Mouse (Mus musculus): Measurements from ENCODE around the gene Gba. TPM values are rescaled to one million over a fixed set of nuclear protein-coding genes. Genes with fewer than 3 reads are reported as not detected.

Gene Gba
- polyA plus RNA-seq, 1 experiment from 2014 or later: 141 TPM

DNA sequence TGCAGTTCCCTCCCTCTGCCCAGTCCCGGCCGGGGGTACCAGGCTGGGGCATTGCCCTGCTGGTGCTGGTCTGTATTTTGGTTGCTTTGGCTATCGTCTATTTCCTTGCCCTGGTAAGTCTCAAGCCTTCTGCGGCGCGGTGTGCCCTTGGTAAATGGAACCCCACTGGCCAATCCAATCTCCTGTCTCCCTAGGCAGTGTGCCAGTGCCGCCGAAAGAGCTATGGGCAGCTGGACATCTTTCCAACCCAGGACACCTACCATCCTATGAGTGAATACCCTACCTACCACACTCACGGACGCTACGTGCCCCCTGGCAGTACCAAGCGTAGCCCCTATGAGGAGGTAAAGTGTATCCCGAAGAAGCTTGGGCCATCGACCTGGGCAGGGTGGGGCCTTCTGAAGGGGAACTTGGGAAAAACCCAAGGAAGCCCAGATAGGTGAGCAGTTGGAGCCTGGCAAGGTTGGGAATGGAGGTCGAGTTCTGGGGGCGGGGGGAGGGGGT lies 29.1 kb downstream of the Gba start:
- POLR2A ChIA-PET: interaction anchor here (1.5 kb wide), 1 partner anchor 12 kb away, joined by 7 read pairs; no protein-coding TSS in a partner anchor
- no peak for ATAC-seq
- CTCF ChIA-PET: interaction anchor here (1.5 to 4.7 kb wide), 2 partner anchors 12 to 40 kb away, joined by 3 to 51 read pairs; partner anchors contain the start of genes Krtcap2 and Trim46
- no peaks in the 10 kb centered on the region for H3K27me3 ChIP-seq
- no peak for TF ChIP-seq CTCF (IDR thresholded peaks at IDR 0.05)
- DNase-seq (ENCODE audit: low read depth, low spot score): no peak
- in situ Hi-C loops (cut with MboI; ENCODE audit: low pct_unique_long_range_greater_than_20kb): no loop called here

DNA sequence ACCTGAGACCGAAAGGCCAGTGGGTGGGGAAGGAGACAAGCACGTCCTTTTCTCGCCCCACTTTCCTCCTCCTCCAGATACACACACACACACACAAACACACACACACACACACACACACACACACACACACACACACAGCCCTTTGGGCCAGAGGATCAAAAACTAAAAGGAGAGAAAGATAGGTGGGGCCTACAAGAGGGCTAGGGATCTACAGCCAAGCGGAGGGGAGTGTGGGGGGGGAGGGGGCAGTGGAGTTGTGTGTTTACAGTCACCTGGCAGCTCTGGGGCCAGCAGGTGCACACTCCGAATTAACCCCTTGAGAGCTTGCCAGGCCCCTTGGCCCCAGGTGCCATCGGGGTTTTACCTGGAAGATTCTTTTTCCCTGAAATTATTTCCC lies 29.9 kb downstream of the Gba start:
- POLR2A ChIA-PET: interaction anchor here (0.6 to 1.5 kb wide), 2 partner anchors 11 to 13 kb away, joined by 3 to 7 read pairs; no protein-coding TSS in a partner anchor
- CTCF ChIA-PET: interaction anchor here (4.7 kb wide), 1 partner anchor 11 kb away, joined by 51 read pairs; the partner anchor contains the start of genes Krtcap2 and Trim46
- in situ Hi-C loops (cut with MboI; ENCODE audit: low pct_unique_long_range_greater_than_20kb): no loop called here
- no peaks in the 10 kb centered on the region for H3K27me3 ChIP-seq
- no peak for TF ChIP-seq CTCF (IDR thresholded peaks at IDR 0.05)
- DNase-seq (ENCODE audit: low read depth, low spot score): no peak
- ATAC-seq: no peak

DNA sequence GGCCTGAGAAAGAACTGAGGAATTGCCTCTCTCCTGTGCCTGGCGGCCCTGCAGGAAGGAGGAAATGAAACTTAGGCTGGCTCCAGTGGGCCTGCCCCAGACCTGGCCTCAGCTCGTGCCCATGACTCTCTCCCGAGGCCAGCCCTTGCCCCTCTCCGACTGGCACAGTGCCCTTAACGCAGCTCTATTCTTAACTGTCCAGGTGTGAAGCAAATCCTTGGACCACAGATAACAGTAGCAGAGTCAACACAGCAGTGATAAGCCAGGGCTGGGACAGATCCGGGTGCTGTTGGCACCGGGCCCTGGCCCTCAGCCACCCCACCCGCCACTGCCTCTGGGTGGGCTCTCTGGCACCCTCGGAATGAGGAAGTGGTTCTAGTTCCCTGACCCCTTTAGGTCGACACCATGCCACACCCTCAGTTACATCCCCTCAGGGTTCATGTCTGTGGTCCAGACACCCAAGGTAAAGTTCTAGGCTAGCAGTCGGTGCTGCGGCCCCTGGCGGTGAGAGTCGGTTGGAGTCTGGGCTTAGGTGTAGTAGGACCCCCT lies 30.9 kb downstream of the Gba start:
- no peak for ATAC-seq
- in situ Hi-C loops (cut with MboI; ENCODE audit: low pct_unique_long_range_greater_than_20kb): no loop called here
- ChIA-PET CTCF (interaction anchor here (1.4 to 4.7 kb wide), 2 partner anchors 10 kb away, joined by 9 to 51 read pairs; partner anchors contain the start of genes Krtcap2 and Trim46), POLR2A (interaction anchor here (0.9 kb wide), 1 partner anchor 37 kb away, joined by 3 read pairs; no protein-coding TSS in a partner anchor)
- H3K27me3 ChIP-seq: no peaks in the 10 kb centered on the region
- TF ChIP-seq CTCF (IDR thresholded peaks at IDR 0.05): no peak
- DNase-seq (ENCODE audit: low read depth, low spot score): no peak

DNA sequence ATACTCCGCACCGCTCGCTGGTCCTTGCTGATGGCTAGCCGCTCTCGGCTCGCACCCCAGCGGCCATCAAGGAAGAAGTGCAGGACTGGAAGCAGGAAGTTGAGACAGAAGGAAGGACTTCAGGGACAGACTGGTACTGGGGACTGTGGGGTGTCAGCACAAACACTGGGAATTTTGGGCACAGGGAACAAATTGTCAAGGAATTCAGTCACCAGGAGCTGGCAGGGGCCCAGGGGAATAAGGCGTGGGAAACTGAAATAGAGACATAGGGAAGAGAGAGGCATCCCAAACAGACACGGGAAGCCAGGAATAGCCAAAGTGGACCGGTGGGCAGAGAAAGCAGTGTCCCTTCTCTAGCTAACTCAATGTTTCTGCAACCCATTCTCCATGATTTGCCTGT lies 33.8 kb downstream of the Gba start:
- ChIA-PET CTCF (interaction anchor here (1.2 to 3.0 kb wide), 3 partner anchors 9 to 72 kb away, joined by 3 to 10 read pairs (median 3); partner anchors contain the start of genes Krtcap2 and Trim46), POLR2A (interaction anchor here (1.1 kb wide), 1 partner anchor 33 kb away, joined by 3 read pairs; no protein-coding TSS in a partner anchor)
- H3K27me3 ChIP-seq: no peaks in the 10 kb centered on the region
- ATAC-seq (no peak), DNase-seq (ENCODE audit: low read depth, low spot score) (no peak)
- in situ Hi-C loops (cut with MboI; ENCODE audit: low pct_unique_long_range_greater_than_20kb): no loop called here
- no peak for TF ChIP-seq CTCF (IDR thresholded peaks at IDR 0.05)

DNA sequence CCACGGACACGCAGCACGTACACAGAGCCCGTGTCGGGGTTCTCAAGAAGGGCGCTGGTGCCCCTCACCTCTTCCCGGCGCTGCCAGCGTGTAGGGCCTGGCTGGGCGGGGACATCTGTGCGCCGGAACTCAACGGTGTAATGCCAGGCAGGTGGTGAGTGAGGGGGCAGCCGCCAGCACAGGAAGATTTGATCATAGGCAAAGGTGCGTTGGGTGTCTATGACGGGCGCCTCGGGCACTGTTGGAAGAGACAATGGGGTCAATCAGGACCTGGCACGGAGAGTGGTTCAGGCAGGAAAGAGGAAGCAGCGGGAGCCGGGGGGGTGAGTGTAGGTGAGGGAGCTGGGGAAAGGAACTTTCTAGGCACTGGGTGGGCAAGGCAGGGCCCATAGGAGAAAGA lies 35.0 kb downstream of the Gba start:
- in situ Hi-C loops (cut with MboI; ENCODE audit: low pct_unique_long_range_greater_than_20kb): no loop called here
- CTCF ChIA-PET: interaction anchor here (3.0 kb wide), 1 partner anchor 8 kb away, joined by 10 read pairs; the partner anchor contains the start of genes Krtcap2 and Trim46
- no peaks in the 10 kb centered on the region for H3K27me3 ChIP-seq
- POLR2A ChIA-PET: no interaction called here
- ATAC-seq (no peak), DNase-seq (ENCODE audit: low read depth, low spot score) (no peak)
- TF ChIP-seq CTCF (IDR thresholded peaks at IDR 0.05): no peak

DNA sequence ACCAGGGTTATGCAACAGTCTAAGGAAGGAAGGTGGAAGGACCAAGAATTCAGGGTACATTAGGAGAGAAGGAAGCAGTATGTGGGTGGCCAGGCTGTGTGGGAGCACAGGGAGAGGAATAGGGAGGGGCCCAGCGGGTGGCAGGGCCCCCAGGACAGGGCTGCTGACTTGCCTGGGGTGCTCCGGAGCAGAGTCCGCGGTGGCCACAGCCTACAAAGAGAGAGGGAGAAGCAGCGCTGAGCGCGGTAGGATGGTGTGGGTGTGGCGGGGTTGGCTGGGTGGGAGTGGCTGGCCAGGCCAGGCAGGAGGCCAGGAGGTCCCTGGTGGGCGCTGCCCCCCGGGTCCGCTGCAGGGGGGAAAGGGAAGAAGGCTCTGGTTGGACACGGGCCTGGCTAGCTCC lies 35.8 kb downstream of the Gba start:
- ChIA-PET CTCF (interaction anchor here (3.0 kb wide), 1 partner anchor 7 kb away, joined by 10 read pairs; the partner anchor contains the start of genes Krtcap2 and Trim46), POLR2A (no interaction called here)
- TF ChIP-seq CTCF (IDR thresholded peaks at IDR 0.05): no peak
- no peaks in the 10 kb centered on the region for H3K27me3 ChIP-seq
- in situ Hi-C loops (cut with MboI; ENCODE audit: low pct_unique_long_range_greater_than_20kb): no loop called here
- DNase-seq (ENCODE audit: low read depth, low spot score) (no peak), ATAC-seq (no peak)

DNA sequence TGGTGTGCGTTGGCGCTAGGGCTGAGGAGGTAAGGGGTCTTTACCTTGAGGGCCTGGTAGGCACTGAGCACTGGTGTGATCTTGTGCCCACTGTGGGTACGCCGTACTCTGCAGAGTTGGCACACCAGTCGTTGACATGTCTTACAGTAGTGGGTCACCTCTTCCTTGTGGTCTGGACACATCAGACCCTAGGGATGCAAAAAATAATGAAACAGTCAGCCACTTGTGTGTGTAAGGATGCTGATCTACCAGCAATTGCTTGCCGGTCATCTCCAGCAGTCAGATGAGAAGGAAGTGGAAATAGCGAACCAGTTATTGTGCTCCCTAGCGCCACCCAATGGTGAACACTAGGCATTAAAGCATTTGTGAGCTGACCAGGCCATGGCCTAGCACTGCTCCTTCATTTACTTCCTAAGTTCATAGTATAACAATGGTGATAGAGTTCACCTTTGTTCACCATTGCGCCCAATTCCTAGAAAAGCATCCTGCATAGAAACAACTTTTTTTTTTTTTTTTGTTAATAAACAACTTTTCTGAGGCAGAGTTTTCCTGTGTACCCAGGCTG lies 39.7 kb downstream of the Gba start:
- no peak for TF ChIP-seq CTCF (IDR thresholded peaks at IDR 0.05)
- ChIA-PET POLR2A (interaction anchor here (1.2 to 5.8 kb wide), 2 partner anchors 25 to 36 kb away, joined by 3 to 39 read pairs; partner anchors contain the start of gene Efna1), CTCF (interaction anchor here (0.9 to 5.3 kb wide), 10 partner anchors 8 to 151 kb away, joined by 3 to 51 read pairs (median 4); partner anchors contain the start of gene Efna1)
- DNase-seq (ENCODE audit: low read depth, low spot score) (no peak), ATAC-seq (no peak)
- in situ Hi-C loops (cut with MboI; ENCODE audit: low pct_unique_long_range_greater_than_20kb): no loop called here
- H3K27me3 ChIP-seq: no peaks in the 10 kb centered on the region

DNA sequence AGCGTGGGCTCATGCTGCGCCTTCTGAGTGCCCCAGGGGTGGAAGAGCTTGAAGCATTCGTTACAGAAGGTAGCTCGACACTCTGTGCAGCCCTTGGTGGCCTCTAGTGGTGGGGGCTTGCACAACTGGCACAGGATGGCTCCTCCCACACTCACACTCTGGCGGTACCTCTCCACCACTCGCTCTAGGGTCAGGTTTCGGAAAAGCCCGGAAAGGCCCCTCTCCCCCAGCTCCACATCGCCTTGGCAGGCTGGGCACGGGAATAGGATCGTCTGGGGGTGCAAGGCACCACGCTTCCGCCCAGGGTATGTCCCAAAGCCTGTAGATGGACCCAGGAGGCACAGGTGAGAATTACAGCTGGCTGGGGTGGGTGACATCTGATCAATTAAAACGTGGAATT lies 40.9 kb downstream of the Gba start:
- no peak for DNase-seq (ENCODE audit: low read depth, low spot score)
- ChIA-PET POLR2A (interaction anchor here (0.6 to 5.8 kb wide), 6 partner anchors 8 to 43 kb away, joined by 3 to 39 read pairs (median 6); partner anchors contain the start of genes Efna1, Muc1 and Slc50a1), CTCF (interaction anchor here (1.0 to 5.3 kb wide), 13 partner anchors 9 to 59 kb away, joined by 3 to 51 read pairs (median 9); partner anchors contain the start of genes Efna1 and Slc50a1)
- in situ Hi-C loops (cut with MboI; ENCODE audit: low pct_unique_long_range_greater_than_20kb): no loop called here
- no peaks in the 10 kb centered on the region for H3K27me3 ChIP-seq
- no peak for TF ChIP-seq CTCF (IDR thresholded peaks at IDR 0.05)
- ATAC-seq: no peak

DNA sequence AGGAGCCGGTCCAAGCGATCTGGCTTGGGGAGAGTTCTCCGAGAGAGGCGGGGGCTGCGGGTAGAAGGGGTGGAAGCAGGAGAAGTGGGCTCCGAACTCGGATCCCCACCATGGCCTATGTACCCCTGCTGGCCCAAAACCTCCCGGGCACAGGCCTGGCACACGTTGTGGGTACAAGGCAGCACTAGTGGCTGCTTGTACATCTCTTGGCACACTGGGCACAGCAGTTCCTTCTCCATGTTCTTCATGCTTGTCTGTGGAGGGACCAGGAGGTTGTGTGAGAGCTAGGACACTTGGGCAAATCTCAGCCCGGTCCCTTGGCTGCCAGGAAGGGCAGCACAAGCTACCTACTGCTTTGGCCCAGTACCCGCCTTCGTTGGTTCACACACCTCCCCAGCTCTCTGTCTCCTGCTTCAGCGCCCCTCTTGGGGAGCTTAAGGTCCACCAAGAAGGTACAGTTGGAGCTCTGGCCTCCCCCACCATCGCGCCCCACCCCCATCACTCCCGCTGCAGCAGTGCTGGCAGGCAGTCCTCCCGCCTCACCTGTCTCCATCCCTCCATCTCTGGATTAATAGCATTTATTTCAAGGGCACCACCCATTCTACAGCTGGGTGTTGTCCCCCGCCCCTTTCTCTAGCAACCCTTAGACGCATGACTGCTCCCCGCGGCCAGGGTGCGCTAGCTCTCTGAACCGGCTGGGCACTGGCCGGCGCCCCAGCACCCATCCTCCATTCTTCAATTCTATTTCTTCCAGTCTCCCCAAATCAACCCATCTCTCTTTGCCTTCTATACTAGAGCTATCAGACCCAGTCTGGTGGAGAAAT lies 41.6 kb downstream of the Gba start:
- POLR2A ChIA-PET: interaction anchor here (0.5 to 5.8 kb wide), 9 partner anchors 9 to 59 kb away, joined by 3 to 39 read pairs (median 5); partner anchors contain the start of genes Efna1, Muc1 and Slc50a1
- in situ Hi-C loops (cut with MboI; ENCODE audit: low pct_unique_long_range_greater_than_20kb): no loop called here
- H3K27me3 ChIP-seq: no peaks in the 10 kb centered on the region
- ATAC-seq (peak; percentile 24), DNase-seq (ENCODE audit: low read depth, low spot score) (no peak)
- CTCF ChIA-PET: interaction anchor here (0.7 to 5.3 kb wide), 17 partner anchors 10 to 157 kb away, joined by 3 to 51 read pairs (median 9); partner anchors contain the start of genes Dpm3, Efna1, Gba and Slc50a1
- TF ChIP-seq CTCF (IDR thresholded peaks at IDR 0.05): no peak
